Comparison of ENCODE assay signal across 26 mouse cellular contexts in genomic region chr8:85800164-85800563, GRCm38 (mm10). TPM values are rescaled to one million over a fixed set of nuclear protein-coding genes. Genes with fewer than 3 reads are reported as not detected.
A peak's percentile ranks its signal among the peaks of the same experiment; 100 is the strongest.
DNase-seq lines count a peak whose midpoint lies in the region; ATAC-seq and TF ChIP-seq lines count a peak whose summit lies in the region.
"Had no signal": no experiment of that assay in that cellular context is flagged by ENCODE, and none has a peak within 500 bp of the region (broad histone marks: within the 10 kb centered on the region; RNA-seq: fewer than 3 reads in every experiment).

No protein-coding gene starts in this region.

- H3K9me3 ChIP-seq in CH12.LX (replicated peaks; ENCODE audit: low read length) = no peaks in the 10 kb centered on the region
- H3K9me3 ChIP-seq in midbrain, embryonic 11.5 days (ENCODE audit: control insufficient read depth, low read length) = no peaks in the 10 kb centered on the region
- H3K9me3 ChIP-seq: forebrain, embryonic 12.5 days; forebrain, embryonic 15.5 days; G1E; heart, embryonic 10.5 days; heart, embryonic 13.5 days; hindbrain, embryonic 12.5 days; intestine, embryonic 15.5 days had no signal

- no peak overlapping the region for H3K4me3 ChIP-seq in CH12.LX (replicated peaks in 1 of 3; ENCODE audit: low read depth in 2 of 3, low read length in 2 of 3, poor library complexity in 1 of 3)
- no peak overlapping the region for H3K4me3 ChIP-seq in midbrain, embryonic 11.5 days (ENCODE audit: low read depth, low read length)
- H3K4me3 ChIP-seq: forebrain, embryonic 12.5 days; forebrain, embryonic 15.5 days; heart, adult 2 months; heart, embryonic 10.5 days; heart, embryonic 13.5 days; hindbrain, embryonic 12.5 days; intestine, embryonic 15.5 days had no signal

- DNase-seq in A20 (ENCODE audit: low read depth, low spot score) (peak; percentile 26), CH12.LX (ENCODE audit: extremely low read depth) (peak; percentile 17)
- no peak for DNase-seq in midbrain, embryonic 11.5 days (ENCODE audit: low spot score, missing footprints)
- DNase-seq in left cerebral cortex, adult 8-10 months (ENCODE audit: low spot score in 2 of 2) = no peak
- no peak for DNase-seq in layer of hippocampus, adult 18-20 months (ENCODE audit: low spot score in 2 of 2)
- DNase-seq: adrenal gland, adult 8-10 months; adrenal gland, postnatal 25 days; cerebellum, adult 11-12 months; cerebellum, adult 8-10 months; cerebellum, postnatal 10 days; cerebellum, postnatal 36 days; gastrocnemius, postnatal 25 days; heart, adult 2 months; heart, postnatal 14 days; heart, postnatal 4 days had no signal

- no peak overlapping the region for H3K4me2 ChIP-seq in CH12.LX (ENCODE audit: insufficient read depth, low read depth, poor library complexity, severe bottlenecking)
- H3K4me2 ChIP-seq in midbrain, embryonic 11.5 days = no peak overlapping the region
- H3K4me2 ChIP-seq: forebrain, embryonic 12.5 days; forebrain, embryonic 15.5 days; heart, embryonic 13.5 days; hindbrain, embryonic 12.5 days; intestine, embryonic 15.5 days had no signal

- H3K79me2 ChIP-seq in CH12.LX (replicated peaks; ENCODE audit: control insufficient read depth, extremely low read depth, insufficient read depth, poor library complexity, severe bottlenecking) = no peaks in the 10 kb centered on the region

- dilution Hi-C loops in CH12.LX (cut with MboI; ENCODE audit: extremely low pct_ligation_motif_present, extremely low pct_unique_long_range_greater_than_20kb, low sequenced_read_pairs) = no loop called here

- 95% methylated on average over 1 of the region's 1 CpGs for WGBS in midbrain, embryonic 11.5 days

- H3K9ac ChIP-seq in CH12.LX (ENCODE audit: insufficient read depth, low read depth) = no peak overlapping the region
- H3K9ac ChIP-seq in midbrain, embryonic 11.5 days (ENCODE audit: low read length) = no peak overlapping the region
- H3K9ac ChIP-seq: forebrain, embryonic 12.5 days; forebrain, embryonic 15.5 days; heart, embryonic 13.5 days; hindbrain, embryonic 12.5 days; intestine, embryonic 15.5 days had no signal

- peaks cover 4 to 18% of the 10 kb centered on the region in 2 experiments for H3K36me3 ChIP-seq in CH12.LX (replicated peaks in 1 of 2; ENCODE audit: control insufficient read depth in 1 of 2, insufficient read depth in 1 of 2, low read length in 1 of 2)
- H3K36me3 ChIP-seq in midbrain, embryonic 11.5 days (ENCODE audit: control insufficient read depth, insufficient read depth, low read length) = no peaks in the 10 kb centered on the region

- in situ Hi-C loops in CH12.LX (cut with MboI; ENCODE audit: low pct_ligation_motif_present, low pct_unique_long_range_greater_than_20kb, low sequenced_read_pairs) = no loop called here

- no peak for TF ChIP-seq CTCF in CH12.LX (conservative IDR thresholded peaks at IDR 0.05 in 1 of 2, IDR thresholded peaks at IDR 0.05 in 1 of 2; ENCODE audit: low read depth in 2 of 2, low read length in 2 of 2)

- ATAC-seq in common myeloid progenitor, adult 5-6 weeks (replicated peaks; ENCODE audit: low read depth, poor library complexity, severe bottlenecking) = peak; percentile 52
- ATAC-seq in megakaryocyte progenitor cell, adult 5-6 weeks (replicated peaks; ENCODE audit: poor library complexity) = peak; percentile 66
- no peak for ATAC-seq in midbrain, embryonic 11.5 days (ENCODE audit: low FRiP score)
- ATAC-seq: activated CD4-positive, CD25-positive, alpha-beta regulatory T cell, adult 4 months; forebrain, embryonic 15.5 days; hindbrain, embryonic 16.5 days; intestine, embryonic 15.5 days had no signal

- no peak overlapping the region for H3K27ac ChIP-seq in CH12.LX (ENCODE audit: insufficient read depth, low read depth)
- H3K27ac ChIP-seq in midbrain, embryonic 11.5 days (ENCODE audit: low read depth, low read length) = no peak overlapping the region
- H3K27ac ChIP-seq: forebrain, embryonic 12.5 days; forebrain, embryonic 15.5 days; heart, adult 2 months; heart, embryonic 10.5 days; heart, embryonic 13.5 days; hindbrain, embryonic 12.5 days; intestine, embryonic 15.5 days had no signal

- TF ChIP-seq EP300 in CH12.LX (IDR thresholded peaks at IDR 0.05; ENCODE audit: low read length) = no peak

- peaks cover 3 to 11% of the 10 kb centered on the region in 2 experiments; a peak in 3 of 4 replicates for H3K4me1 ChIP-seq in CH12.LX (ENCODE audit: control insufficient read depth in 1 of 2, insufficient read depth in 2 of 2)
- H3K4me1 ChIP-seq in midbrain, embryonic 11.5 days (ENCODE audit: control insufficient read depth, insufficient read depth, low read length) = no peaks in the 10 kb centered on the region
- H3K4me1 ChIP-seq: forebrain, embryonic 12.5 days; forebrain, embryonic 15.5 days; heart, embryonic 10.5 days; heart, embryonic 13.5 days; hindbrain, embryonic 12.5 days; intestine, embryonic 15.5 days had no signal

- TF ChIP-seq POLR2A in CH12.LX (IDR thresholded peaks at IDR 0.05; ENCODE audit: low read depth, low read length) = no peak

- no peaks in the 10 kb centered on the region for H3K27me3 ChIP-seq in CH12.LX (replicated peaks)
- H3K27me3 ChIP-seq in midbrain, embryonic 11.5 days (ENCODE audit: control insufficient read depth, insufficient read depth, low read length) = no peaks in the 10 kb centered on the region
- H3K27me3 ChIP-seq: forebrain, embryonic 12.5 days; forebrain, embryonic 15.5 days; heart, embryonic 13.5 days; hindbrain, embryonic 12.5 days; intestine, embryonic 15.5 days had no signal

- TF ChIP-seq RAD21 in CH12.LX (IDR thresholded peaks at IDR 0.05; ENCODE audit: low read depth, low read length) = no peak

TF ChIP-seq in CH12.LX, 34 proteins besides CTCF, POLR2A, EP300 and RAD21:
- TF ChIP-seq USF2 (conservative IDR thresholded peaks at IDR 0.05; ENCODE audit: low read depth, low read length) = no peak
- no peak for TF ChIP-seq POLR2AphosphoS2 (IDR thresholded peaks at IDR 0.05; ENCODE audit: low read depth, low read length)
- no peak for TF ChIP-seq TBP (conservative IDR thresholded peaks at IDR 0.05; ENCODE audit: low read depth, low read length)
TF ChIP-seq in CH12.LX: peak in this region for 0.

RNA-seq across cellular contexts. Expression of gene Itfg1, which starts 40.6 kb away (rescaled TPM):
- 26.2 and 26.6 TPM in 2 replicates for total RNA-seq in CH12.LX (2012; rRNA removed)
- total RNA-seq in CH12.LX (2014; rRNA removed) = 55.3 and 58.9 TPM in 2 replicates
- polyA plus RNA-seq in CH12.LX (2012; ENCODE audit: insufficient read length, low read depth) = 25.1 and 26.7 TPM in 2 replicates
- total RNA-seq in common myeloid progenitor, adult 5-6 weeks (2017) = 36.1 and 37.3 TPM in 2 replicates
- total RNA-seq in megakaryocyte progenitor cell, adult 5-6 weeks (2015) = 64.7 and 71.0 TPM in 2 replicates
- total RNA-seq in megakaryocyte progenitor cell, adult 5-6 weeks (2017) = 43.1 and 44.1 TPM in 2 replicates
- 105 and 118 TPM in 2 replicates for polyA plus RNA-seq in midbrain, embryonic 11.5 days (2014; fragmentation: Nextera tagmentation; extraction: Ambion mirVana)
- total RNA-seq in left cerebral cortex, adult 8-10 months (2022) = 100 to 1,000 TPM; 169 to 204 (median 183) TPM
- total RNA-seq in layer of hippocampus, adult 18-20 months (2021) = 100 to 1,000 TPM; 160 to 162 TPM

RNA-seq across cellular contexts. Expression of gene Phkb, which starts 40.6 kb away (rescaled TPM):
- 19.6 and 20.9 TPM in 2 replicates for total RNA-seq in CH12.LX (2012; rRNA removed)
- total RNA-seq in CH12.LX (2014; rRNA removed) = 23.5 and 26.2 TPM in 2 replicates
- polyA plus RNA-seq in CH12.LX (2012; ENCODE audit: insufficient read length, low read depth) = 22.9 and 25.4 TPM in 2 replicates
- 43.3 and 44.6 TPM in 2 replicates for total RNA-seq in common myeloid progenitor, adult 5-6 weeks (2017)
- total RNA-seq in megakaryocyte progenitor cell, adult 5-6 weeks (2015) = 85.6 and 92.8 TPM in 2 replicates
- 62.4 and 67.5 TPM in 2 replicates for total RNA-seq in megakaryocyte progenitor cell, adult 5-6 weeks (2017)
- polyA plus RNA-seq in midbrain, embryonic 11.5 days (2014; fragmentation: Nextera tagmentation; extraction: Ambion mirVana) = 45.4 and 49.1 TPM in 2 replicates
- total RNA-seq in left cerebral cortex, adult 8-10 months (2022) = 10 to 100 TPM; 45.5 to 51.1 (median 48.8) TPM
- 10 to 100 TPM; 40.3 to 43.9 TPM for total RNA-seq in layer of hippocampus, adult 18-20 months (2021)

Comparison
In these comparisons a context has a peak if more than half of its experiments do, and no peak if none do; other contexts are left out.
1. DNase-seq: peak in A20 (single experiment) and CH12.LX (single experiment); none in midbrain, embryonic 11.5 days (single experiment), left cerebral cortex, adult 8-10 months (0 of 2) and layer of hippocampus, adult 18-20 months (0 of 2).